Mouse (Mus musculus): Measurements from ENCODE around the gene Upf2. TPM values are rescaled to one million over a fixed set of nuclear protein-coding genes. Genes with fewer than 3 reads are reported as not detected.
"Not testable (repeated sequence)": the region's sequence is repeated elsewhere in the genome, so short reads cannot be mapped to it uniquely, and the experiment has no call there.

Upf2 gene
- polyA plus RNA-seq, 1 experiment from 2014 or later, result 10.1 TPM

GRCm38 (mm10) chr2:5963729-5964128, 12.5 kb downstream of the Upf2 start:
- H3K4me1 ChIP-seq (replicated peaks; ENCODE audit: control insufficient read depth, insufficient read depth, low read length); ATAC-seq (ENCODE audit: low read depth); H3K4me2 ChIP-seq (ENCODE audit: low read depth, low read length); H3K9ac ChIP-seq (ENCODE audit: low read length); H3K27me3 ChIP-seq (ENCODE audit: control insufficient read depth, insufficient read depth, low read depth, low read length); H3K27ac ChIP-seq (ENCODE audit: low read length); H3K4me3 ChIP-seq (ENCODE audit: low read length); H3K9me3 ChIP-seq (ENCODE audit: control insufficient read depth, low read length): not testable (repeated sequence)
- peaks cover 28% of the 10 kb centered on the region for H3K36me3 ChIP-seq (ENCODE audit: control insufficient read depth, insufficient read depth, low read length)
- WGBS, result 88% methylated on average over 4 of the region's 4 CpGs

GRCm38 (mm10) chr2:5965972-5966371, 14.7 kb downstream of the Upf2 start:
- Histone ChIP-seq H3K4me2 (ENCODE audit: low read depth, low read length) (no peak overlapping the region), H3K4me3 (ENCODE audit: low read length) (no peak overlapping the region), H3K9ac (ENCODE audit: low read length) (no peak overlapping the region), H3K27ac (ENCODE audit: low read length) (no peak overlapping the region), H3K4me1 (replicated peaks; ENCODE audit: control insufficient read depth, insufficient read depth, low read length) (no peaks in the 10 kb centered on the region), H3K36me3 (ENCODE audit: control insufficient read depth, insufficient read depth, low read length) (peaks cover 20% of the 10 kb centered on the region), H3K9me3 (ENCODE audit: control insufficient read depth, low read length) (no peaks in the 10 kb centered on the region), H3K27me3 (ENCODE audit: control insufficient read depth, insufficient read depth, low read depth, low read length) (no peaks in the 10 kb centered on the region)
- ATAC-seq (ENCODE audit: low read depth), result no peak
- WGBS, result 93% methylated on average over 3 of the region's 3 CpGs

- peaks cover 11% of the 10 kb centered on the region for H3K36me3 ChIP-seq (ENCODE audit: control insufficient read depth, insufficient read depth, low read length)
- H3K9me3 ChIP-seq (ENCODE audit: control insufficient read depth, low read length); H3K27ac ChIP-seq (ENCODE audit: low read length); H3K4me3 ChIP-seq (ENCODE audit: low read length); H3K9ac ChIP-seq (ENCODE audit: low read length); H3K4me2 ChIP-seq (ENCODE audit: low read depth, low read length); H3K4me1 ChIP-seq (replicated peaks; ENCODE audit: control insufficient read depth, insufficient read depth, low read length); ATAC-seq (ENCODE audit: low read depth); H3K27me3 ChIP-seq (ENCODE audit: control insufficient read depth, insufficient read depth, low read depth, low read length): not testable (repeated sequence)
- 92% methylated on average over 3 of the region's 3 CpGs for WGBS
Observed at GRCm38 (mm10) chr2:5970629-5971028, 19.4 kb downstream of the Upf2 start.

- H3K9me3 ChIP-seq (ENCODE audit: control insufficient read depth, low read length), result no peaks in the 10 kb centered on the region
- peaks cover 23% of the 10 kb centered on the region for H3K36me3 ChIP-seq (ENCODE audit: control insufficient read depth, insufficient read depth, low read length)
- no peaks in the 10 kb centered on the region for H3K4me1 ChIP-seq (replicated peaks; ENCODE audit: control insufficient read depth, insufficient read depth, low read length)
- H3K9ac ChIP-seq (ENCODE audit: low read length), result no peak overlapping the region
- no peak overlapping the region for H3K4me2 ChIP-seq (ENCODE audit: low read depth, low read length)
- no peak overlapping the region for H3K27ac ChIP-seq (ENCODE audit: low read length)
- WGBS, result 87% methylated on average over 4 of the region's 4 CpGs
- H3K4me3 ChIP-seq (ENCODE audit: low read length), result no peak overlapping the region
- no peaks in the 10 kb centered on the region for H3K27me3 ChIP-seq (ENCODE audit: control insufficient read depth, insufficient read depth, low read depth, low read length)
- no peak for ATAC-seq (ENCODE audit: low read depth)
Observed at GRCm38 (mm10) chr2:5977532-5977931, 26.3 kb downstream of the Upf2 start.

GRCm38 (mm10) chr2:5995538-5995937, 44.3 kb downstream of the Upf2 start:
- Histone ChIP-seq H3K4me2 (ENCODE audit: low read depth, low read length) (no peak overlapping the region), H3K4me1 (replicated peaks; ENCODE audit: control insufficient read depth, insufficient read depth, low read length) (no peaks in the 10 kb centered on the region), H3K27ac (ENCODE audit: low read length) (no peak overlapping the region), H3K9me3 (ENCODE audit: control insufficient read depth, low read length) (no peaks in the 10 kb centered on the region), H3K4me3 (ENCODE audit: low read length) (no peak overlapping the region), H3K27me3 (ENCODE audit: control insufficient read depth, insufficient read depth, low read depth, low read length) (no peaks in the 10 kb centered on the region), H3K36me3 (ENCODE audit: control insufficient read depth, insufficient read depth, low read length) (peaks cover 9% of the 10 kb centered on the region), H3K9ac (ENCODE audit: low read length) (no peak overlapping the region)
- 16% methylated on average over 5 of the region's 5 CpGs for WGBS
- ATAC-seq (ENCODE audit: low read depth), result no peak; the same call in 1 of the 2 replicates

- no peaks in the 10 kb centered on the region for H3K9me3 ChIP-seq (ENCODE audit: control insufficient read depth, low read length)
- H3K27ac ChIP-seq (ENCODE audit: low read length), result no peak overlapping the region
- no peak overlapping the region for H3K4me2 ChIP-seq (ENCODE audit: low read depth, low read length)
- no peaks in the 10 kb centered on the region for H3K4me1 ChIP-seq (replicated peaks; ENCODE audit: control insufficient read depth, insufficient read depth, low read length)
- peaks cover 5% of the 10 kb centered on the region; the same call in 1 of the 2 replicates for H3K36me3 ChIP-seq (ENCODE audit: control insufficient read depth, insufficient read depth, low read length)
- H3K4me3 ChIP-seq (ENCODE audit: low read length), result no peak overlapping the region
- no peaks in the 10 kb centered on the region for H3K27me3 ChIP-seq (ENCODE audit: control insufficient read depth, insufficient read depth, low read depth, low read length)
- 76% methylated on average over 3 of the region's 3 CpGs for WGBS
- no peak overlapping the region for H3K9ac ChIP-seq (ENCODE audit: low read length)
- no peak for ATAC-seq (ENCODE audit: low read depth)
Observed at GRCm38 (mm10) chr2:6003949-6004348, 52.7 kb downstream of the Upf2 start.

GRCm38 (mm10) chr2:6014532-6014931, 63.3 kb downstream of the Upf2 start:
- Histone ChIP-seq H3K4me1 (replicated peaks; ENCODE audit: control insufficient read depth, insufficient read depth, low read length) (0 out of 2 replicates have a peak, but pooled peaks cover 3% of the 10 kb centered on the region), H3K27me3 (ENCODE audit: control insufficient read depth, insufficient read depth, low read depth, low read length) (no peaks in the 10 kb centered on the region), H3K4me2 (ENCODE audit: low read depth, low read length) (no peak overlapping the region), H3K36me3 (ENCODE audit: control insufficient read depth, insufficient read depth, low read length) (peaks cover 16% of the 10 kb centered on the region), H3K9me3 (ENCODE audit: control insufficient read depth, low read length) (no peaks in the 10 kb centered on the region), H3K9ac (ENCODE audit: low read length) (no peak overlapping the region), H3K27ac (ENCODE audit: low read length) (peak overlapping the region; percentile 63; the same call in 1 of the 2 replicates), H3K4me3 (ENCODE audit: low read length) (no peak overlapping the region)
- WGBS, result 65% methylated on average over 5 of the region's 5 CpGs
- peak; percentile 68; the same call in 1 of the 2 replicates for ATAC-seq (ENCODE audit: low read depth)

- H3K9me3 ChIP-seq (ENCODE audit: control insufficient read depth, low read length); H3K4me1 ChIP-seq (replicated peaks; ENCODE audit: control insufficient read depth, insufficient read depth, low read length); H3K9ac ChIP-seq (ENCODE audit: low read length); H3K27me3 ChIP-seq (ENCODE audit: control insufficient read depth, insufficient read depth, low read depth, low read length); H3K4me2 ChIP-seq (ENCODE audit: low read depth, low read length); H3K27ac ChIP-seq (ENCODE audit: low read length); H3K4me3 ChIP-seq (ENCODE audit: low read length): not testable (repeated sequence)
- peak; percentile 45; the same call in 1 of the 2 replicates for ATAC-seq (ENCODE audit: low read depth)
- WGBS, result 48% methylated on average over 6 of the region's 6 CpGs
- H3K36me3 ChIP-seq (ENCODE audit: control insufficient read depth, insufficient read depth, low read length), result peaks cover 21% of the 10 kb centered on the region
Observed at GRCm38 (mm10) chr2:6015182-6015581, 63.9 kb downstream of the Upf2 start.

GRCm38 (mm10) chr2:6020570-6020969, 69.3 kb downstream of the Upf2 start:
- H3K4me2 ChIP-seq (ENCODE audit: low read depth, low read length), result no peak overlapping the region
- no peaks in the 10 kb centered on the region for H3K4me1 ChIP-seq (replicated peaks; ENCODE audit: control insufficient read depth, insufficient read depth, low read length)
- H3K9me3 ChIP-seq (ENCODE audit: control insufficient read depth, low read length), result no peaks in the 10 kb centered on the region
- ATAC-seq (ENCODE audit: low read depth), result no peak
- H3K4me3 ChIP-seq (ENCODE audit: low read length), result no peak overlapping the region
- no peak overlapping the region for H3K9ac ChIP-seq (ENCODE audit: low read length)
- no peaks in the 10 kb centered on the region for H3K27me3 ChIP-seq (ENCODE audit: control insufficient read depth, insufficient read depth, low read depth, low read length)
- H3K36me3 ChIP-seq (ENCODE audit: control insufficient read depth, insufficient read depth, low read length), result peaks cover 19% of the 10 kb centered on the region
- no peak overlapping the region for H3K27ac ChIP-seq (ENCODE audit: low read length)

- no peak for ATAC-seq (ENCODE audit: low read depth)
- Histone ChIP-seq H3K9me3 (ENCODE audit: control insufficient read depth, low read length) (no peaks in the 10 kb centered on the region), H3K27me3 (ENCODE audit: control insufficient read depth, insufficient read depth, low read depth, low read length) (no peaks in the 10 kb centered on the region), H3K4me2 (ENCODE audit: low read depth, low read length) (no peak overlapping the region), H3K36me3 (ENCODE audit: control insufficient read depth, insufficient read depth, low read length) (peaks cover 8% of the 10 kb centered on the region; the same call in 1 of the 2 replicates), H3K4me3 (ENCODE audit: low read length) (no peak overlapping the region), H3K4me1 (replicated peaks; ENCODE audit: control insufficient read depth, insufficient read depth, low read length) (0 out of 2 replicates have a peak, but pooled peaks cover 2% of the 10 kb centered on the region), H3K9ac (ENCODE audit: low read length) (no peak overlapping the region), H3K27ac (ENCODE audit: low read length) (no peak overlapping the region)
- 97% methylated on average over 1 of the region's 1 CpGs for WGBS
Observed at GRCm38 (mm10) chr2:6042644-6043043, 91.4 kb downstream of the Upf2 start.
